Mouse (Mus musculus) right cerebral cortex, postnatal 10 days (tissue): ENCODE results near the gene Psmd8.
"Not testable (repeated sequence)": the region's sequence is repeated elsewhere in the genome, so short reads cannot be mapped to it uniquely, and the experiment has no call there.

ENCODE experiments used
- DNase-seq, 2 experiments: peaks; one replicate each; pipeline ENCODE4 v3.0.0; 2021; ENCODE audit warnings: low spot score in 2 of 2

Gene Psmd8

GRCm38 (mm10) chr7:29139237-29139636, 41.3 kb downstream of the Psmd8 start:
- DNase-seq, result not testable (repeated sequence)

GRCm38 (mm10) chr7:29137429-29137828, 43.1 kb downstream of the Psmd8 start:
- no peak for DNase-seq

- peak; percentile 50 to 58 for DNase-seq
These were observed 45.7 kb downstream of the Psmd8 start, which contains the start of gene Rasgrp4 for GRCm38 (mm10) chr7:29134693-29135386. TSS of gene Rasgrp4 (plus strand) at chr7:29134851.

- DNase-seq, result no peak
These were observed 46.3 kb downstream of the Psmd8 start for GRCm38 (mm10) chr7:29134230-29134629.

- no peak for DNase-seq
These were observed 51.8 kb downstream of the Psmd8 start for GRCm38 (mm10) chr7:29128725-29129124.

- no peak for DNase-seq
These were observed 54.2 kb downstream of the Psmd8 start for GRCm38 (mm10) chr7:29126173-29126915.

GRCm38 (mm10) chr7:29124970-29125369, 55.5 kb downstream of the Psmd8 start, which contains the start of gene Ryr1:
TSS of gene Ryr1 (minus strand) at chr7:29125179.
- DNase-seq, result no peak
